Mouse (Mus musculus) embryonic facial prominence, embryonic 14.5 days (tissue): ENCODE results near the gene Rps6ka1. TPM values are rescaled to one million over a fixed set of nuclear protein-coding genes. Genes with fewer than 3 reads are reported as not detected.
A peak's percentile ranks its signal among the peaks of the same experiment; 100 is the strongest.

ENCODE experiments used
- ATAC-seq: fragments of 200-750 bp; cut with Nextera tagmentation; 2 replicates; pipeline ENCODE4 v1.8.0; 2017; ENCODE audit warnings: low read depth, moderate number of reproducible peaks, moderate TSS enrichment
- DNase-seq: peaks from one replicate; pipeline ENCODE4 v3.0.0-alpha.2; 2015; ENCODE audit warnings: low spot score
- H3K27ac ChIP-seq: fragments of 300-500 bp; sonication (generic); replicated peaks from 2 replicates; pipeline ENCODE4 v1.5.1; 2014; ENCODE audit warnings: low read depth, mild to moderate bottlenecking, low read length, moderate library complexity
- H3K27me3 ChIP-seq: fragments of 300-500 bp; sonication (generic); replicated peaks from 2 replicates; pipeline ENCODE4 v1.6.1; 2014; ENCODE audit warnings: low read length; ENCODE audit not compliant: control insufficient read depth, insufficient read depth
- H3K36me3 ChIP-seq: fragments of 300-500 bp; sonication (generic); 2 replicates; pipeline ENCODE4 v1.6.1; 2014; ENCODE audit warnings: low read length, mixed read lengths; ENCODE audit not compliant: control insufficient read depth, insufficient read depth
- H3K4me1 ChIP-seq: fragments of 300-500 bp; sonication (generic); 2 replicates; pipeline ENCODE4 v1.6.1; 2014; ENCODE audit warnings: antibody characterized with exemption, low read length; ENCODE audit not compliant: control insufficient read depth, insufficient read depth
- H3K4me2 ChIP-seq: fragments of 300-500 bp; sonication (generic); 2 replicates; pipeline ENCODE4 v1.6.1; 2014; ENCODE audit warnings: low read depth, mild to moderate bottlenecking, low read length, moderate library complexity, mixed read lengths
- H3K4me3 ChIP-seq: fragments of 300-500 bp; sonication (generic); 2 replicates; pipeline ENCODE4 v1.5.1; 2014; ENCODE audit warnings: low read depth, mild to moderate bottlenecking, low read length
- H3K9ac ChIP-seq: fragments of 300-500 bp; sonication (generic); 2 replicates; pipeline ENCODE4 v1.6.1; 2014; ENCODE audit warnings: low read depth, mild to moderate bottlenecking, low read length, moderate library complexity, mixed read lengths
- H3K9me3 ChIP-seq: fragments of 300-500 bp; sonication (generic); 2 replicates; pipeline ENCODE4 v1.6.1; 2016; ENCODE audit warnings: low read length; ENCODE audit not compliant: control insufficient read depth
- WGBS: fragments of 180-500 bp; shearing (Covaris S2); extraction: QIAGEN DNeasy Blood & Tissue Kit; methylation state at CpG from one replicate; pipeline ENCODE4 v1.1.7; 2014; 5-methylcytosine and 5-hydroxymethylcytosine counted together
- polyA plus RNA-seq: library from polyadenylated mRNA; unstranded; fragments of >200 nt; fragmentation: Nextera tagmentation; extraction: Ambion mirVana; gene quantifications from 2 replicates; pipeline ENCODE4 v1.2.1, GENCODE M21; 2014

The Rps6ka1 gene
- polyA plus RNA-seq, 1 experiment from 2014 or later, result 27.3 TPM

- no peaks in the 10 kb centered on the region for H3K27me3 ChIP-seq
- no peak overlapping the region for H3K4me2 ChIP-seq
- no peak overlapping the region for H3K4me3 ChIP-seq
- no peak overlapping the region for H3K27ac ChIP-seq
- no peak for ATAC-seq
- 81% methylated on average over 6 of the region's 6 CpGs for WGBS
- no peak for DNase-seq
- H3K36me3 ChIP-seq, result no peaks in the 10 kb centered on the region
- no peaks in the 10 kb centered on the region for H3K9me3 ChIP-seq
- no peaks in the 10 kb centered on the region for H3K4me1 ChIP-seq
- H3K9ac ChIP-seq, result no peak overlapping the region
Observed at GRCm38 (mm10) chr4:133900887-133901286, 13.3 kb upstream of the Rps6ka1 start.

- H3K27me3 ChIP-seq, result no peaks in the 10 kb centered on the region
- no peaks in the 10 kb centered on the region for H3K4me1 ChIP-seq
- ATAC-seq (no peak), DNase-seq (no peak)
- no peak overlapping the region for H3K4me2 ChIP-seq
- H3K9me3 ChIP-seq, result no peaks in the 10 kb centered on the region
- 92% methylated on average over 6 of the region's 6 CpGs for WGBS
- no peak overlapping the region for H3K27ac ChIP-seq
- H3K4me3 ChIP-seq, result no peak overlapping the region
- H3K9ac ChIP-seq, result no peak overlapping the region
- no peaks in the 10 kb centered on the region for H3K36me3 ChIP-seq
Observed at GRCm38 (mm10) chr4:133900352-133900751, 12.8 kb upstream of the Rps6ka1 start.

- DNase-seq, result no peak
- 59% methylated on average over 9 of the region's 9 CpGs for WGBS
- H3K9me3 ChIP-seq, result no peaks in the 10 kb centered on the region
- no peaks in the 10 kb centered on the region for H3K36me3 ChIP-seq
- no peaks in the 10 kb centered on the region for H3K4me1 ChIP-seq
- no peak overlapping the region for H3K27ac ChIP-seq
- ATAC-seq, result no peak
- H3K4me3 ChIP-seq, result no peak overlapping the region
- H3K27me3 ChIP-seq, result no peaks in the 10 kb centered on the region
- no peak overlapping the region for H3K4me2 ChIP-seq
- no peak overlapping the region for H3K9ac ChIP-seq
Observed at GRCm38 (mm10) chr4:133899241-133899800, 11.7 kb upstream of the Rps6ka1 start.

GRCm38 (mm10) chr4:133898151-133898550 is 10.6 kb upstream of the Rps6ka1 start:
- H3K4me2 ChIP-seq, result no peak overlapping the region
- ATAC-seq, result peak; percentile 47
- no peak overlapping the region for H3K9ac ChIP-seq

DNA sequence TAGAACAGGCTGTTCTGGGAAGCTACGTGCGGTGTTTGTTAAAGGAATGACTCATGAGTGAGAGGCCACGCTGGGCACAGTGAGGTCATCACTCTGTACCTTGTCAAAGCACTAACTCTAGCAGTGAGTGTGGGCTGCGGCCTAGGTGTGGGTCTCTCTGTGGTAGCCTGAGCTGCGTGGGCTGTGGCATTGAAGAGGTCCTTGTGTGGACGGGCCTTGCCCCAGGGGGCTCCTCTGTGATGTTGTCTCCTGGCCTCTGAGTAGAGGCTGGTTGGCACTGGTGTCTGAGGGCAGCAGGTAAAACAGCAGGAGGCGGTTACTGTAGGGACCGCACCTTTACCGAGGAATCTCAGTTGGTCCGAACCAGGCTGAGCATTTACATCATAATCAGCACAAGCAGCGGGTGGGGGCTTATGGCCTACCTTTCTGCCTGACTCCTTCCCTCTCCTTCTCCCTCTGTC is 9.9 kb upstream of the Rps6ka1 start:
- H3K4me3 ChIP-seq, result no peak overlapping the region

More at GRCm38 (mm10) chr4:133898151-133898550, 10.6 kb upstream of the Rps6ka1 start:
- Histone ChIP-seq H3K9me3 (no peaks in the 10 kb centered on the region), H3K4me3 (no peak overlapping the region), H3K36me3 (no peaks in the 10 kb centered on the region), H3K4me1 (no peaks in the 10 kb centered on the region), H3K27ac (no peak overlapping the region), H3K27me3 (no peaks in the 10 kb centered on the region)
- DNase-seq, result peak; percentile 24
- 14% methylated on average over 6 of the region's 6 CpGs for whole genome bisulfite sequencing

DNA sequence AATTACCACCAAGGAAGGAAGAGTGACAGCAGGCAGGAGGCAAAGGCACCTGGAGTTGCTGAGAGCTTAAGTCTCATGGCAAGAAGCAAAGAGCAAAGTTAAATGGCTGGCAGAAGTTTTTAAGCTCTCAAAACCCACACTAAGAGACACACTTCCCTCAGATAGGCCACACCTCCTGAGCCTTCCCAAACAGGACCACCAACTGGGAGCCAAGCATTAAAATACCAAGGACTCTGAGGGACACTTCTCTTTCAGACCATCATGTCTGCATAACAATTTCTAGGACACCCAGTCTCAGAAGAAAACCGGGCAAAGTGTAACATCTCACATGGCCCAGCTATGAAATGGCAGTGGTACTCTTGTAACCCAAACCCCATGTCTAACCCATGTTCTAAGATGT is 9.4 kb upstream of the Rps6ka1 start:
- no peak for ATAC-seq
- no peaks in the 10 kb centered on the region for H3K9me3 ChIP-seq
- no peaks in the 10 kb centered on the region for H3K4me1 ChIP-seq
- no peaks in the 10 kb centered on the region for H3K27me3 ChIP-seq
- no peak overlapping the region for H3K4me3 ChIP-seq
- WGBS, result 76% methylated on average over 1 of the region's 1 CpGs
- no peak overlapping the region for H3K27ac ChIP-seq
- no peak overlapping the region for H3K9ac ChIP-seq
- H3K36me3 ChIP-seq, result no peaks in the 10 kb centered on the region
- H3K4me2 ChIP-seq, result no peak overlapping the region
- no peak for DNase-seq

More for the DNA sequence above, 9.9 kb upstream of the Rps6ka1 start:
- H3K9ac ChIP-seq, result 0 out of 2 replicates have a peak overlapping the region, but pooled peaks have one; percentile 19
- H3K4me1 ChIP-seq, result no peaks in the 10 kb centered on the region
- H3K9me3 ChIP-seq, result no peaks in the 10 kb centered on the region
- DNase-seq, result no peak
- 66% methylated on average over 11 of the region's 11 CpGs for WGBS
- H3K27ac ChIP-seq, result no peak overlapping the region
- no peaks in the 10 kb centered on the region for H3K36me3 ChIP-seq
- no peaks in the 10 kb centered on the region for H3K27me3 ChIP-seq
- no peak for ATAC-seq
- H3K4me2 ChIP-seq, result no peak overlapping the region

DNA sequence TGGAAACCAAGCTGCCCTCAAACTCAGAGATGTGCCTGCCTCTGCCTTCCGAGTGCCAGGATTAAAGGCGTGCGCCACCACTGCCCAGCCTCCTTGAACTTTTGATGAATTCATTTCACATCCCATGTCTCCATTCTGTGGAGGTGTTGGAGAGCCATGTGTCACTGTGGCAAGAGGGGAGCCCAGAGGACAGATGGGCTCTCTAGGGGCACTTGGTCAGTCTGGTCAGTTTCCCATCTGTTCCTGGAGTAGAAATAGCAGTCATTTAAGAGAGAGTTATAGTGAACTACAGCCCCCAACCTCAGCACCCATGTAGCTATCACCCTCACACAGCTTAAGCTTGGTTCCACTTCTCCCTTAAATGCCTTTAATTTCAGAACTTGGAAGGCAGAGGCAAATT is 8.4 kb upstream of the Rps6ka1 start:
- H3K9ac ChIP-seq, result no peak overlapping the region
- H3K4me1 ChIP-seq, result no peaks in the 10 kb centered on the region
- WGBS, result 89% methylated on average over 3 of the region's 3 CpGs
- no peak overlapping the region for H3K4me2 ChIP-seq
- ATAC-seq (no peak), DNase-seq (no peak)
- no peak overlapping the region for H3K4me3 ChIP-seq
- H3K27ac ChIP-seq, result no peak overlapping the region
- H3K9me3 ChIP-seq, result no peaks in the 10 kb centered on the region
- no peaks in the 10 kb centered on the region for H3K27me3 ChIP-seq
- no peaks in the 10 kb centered on the region for H3K36me3 ChIP-seq

DNA sequence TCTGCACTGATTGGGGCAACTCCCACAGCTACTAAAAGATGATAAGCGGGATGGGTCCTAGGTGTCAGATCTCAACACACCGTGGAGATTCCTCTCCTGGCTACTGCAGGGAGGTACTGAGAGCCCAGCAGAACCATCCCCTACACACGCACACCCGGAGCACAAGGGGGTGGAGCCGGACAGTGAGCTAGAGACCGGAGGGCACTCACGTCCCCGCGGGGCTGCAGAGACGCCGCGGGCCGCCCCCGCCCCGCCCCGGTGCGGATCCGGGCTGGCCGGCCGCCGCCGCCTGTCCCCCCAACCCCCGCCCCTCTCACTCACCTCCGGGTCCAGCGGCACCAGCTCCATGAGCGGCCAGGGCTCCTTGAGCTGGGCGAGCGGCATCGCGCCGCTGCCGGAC is 348 bp downstream of the Rps6ka1 start:
- Histone ChIP-seq H3K9ac (peak overlapping the region; percentile 90), H3K4me1 (peaks cover 11% of the 10 kb centered on the region; the same call in 1 of the 2 replicates), H3K4me3 (peak overlapping the region; percentile 84), H3K27me3 (no peaks in the 10 kb centered on the region), H3K27ac (peak overlapping the region; percentile 79), H3K9me3 (no peaks in the 10 kb centered on the region), H3K36me3 (no peaks in the 10 kb centered on the region), H3K4me2 (peak overlapping the region; percentile 95)
- 0% methylated on average over 11 of the region's 32 CpGs for WGBS
- DNase-seq (no peak), ATAC-seq (peak; percentile 39)

- H3K9ac ChIP-seq, result peak overlapping the region; percentile 90; the same call in 1 of the 2 replicates
- ATAC-seq, result peak; percentile 64; the same call in 1 of the 2 replicates
- H3K27me3 ChIP-seq, result no peaks in the 10 kb centered on the region
- peak; percentile 83 for DNase-seq
- H3K27ac ChIP-seq, result peak overlapping the region; percentile 28; the same call in 1 of the 2 replicates
- peaks cover 11% of the 10 kb centered on the region; the same call in 1 of the 2 replicates for H3K4me1 ChIP-seq
- H3K4me3 ChIP-seq, result peak overlapping the region; percentile 84
- WGBS, result 15% methylated on average over 10 of the region's 10 CpGs
- H3K36me3 ChIP-seq, result 0 out of 2 replicates have a peak, but pooled peaks cover under 1% of the 10 kb centered on the region
- H3K4me2 ChIP-seq, result peak overlapping the region; percentile 95
- no peaks in the 10 kb centered on the region for H3K9me3 ChIP-seq
Observed at GRCm38 (mm10) chr4:133885991-133886501, 1.6 kb downstream of the Rps6ka1 start.
